Mouse (Mus musculus) olfactory bulb, adult 2 months (tissue): ENCODE results near the gene Vmn1r41. TPM values are rescaled to one million over a fixed set of nuclear protein-coding genes. Genes with fewer than 3 reads are reported as not detected.

Experiments used
- H3K27ac ChIP-seq: fragments of 200-500 bp; 2 replicates; pipeline ENCODE4 v1.5.1; 2012; ENCODE audit warnings: low read depth, low read length; ENCODE audit not compliant: insufficient read depth
- H3K4me1 ChIP-seq: fragments of 200-500 bp; 2 replicates; pipeline ENCODE4 v1.6.1; 2012; ENCODE audit warnings: low read length; ENCODE audit not compliant: control insufficient read depth, insufficient read depth
- H3K4me3 ChIP-seq: fragments of 200-500 bp; 2 replicates; pipeline ENCODE4 v1.5.1; 2012; ENCODE audit warnings: mild to moderate bottlenecking, low read depth, low read length, moderate library complexity; ENCODE audit not compliant: insufficient read depth
- CTCF ChIP-seq: fragments of 200-500 bp; IDR thresholded peaks from 2 replicates; pipeline ENCODE4 v1.5.1; 2012; ENCODE audit warnings: low read depth, mild to moderate bottlenecking, low read length, moderate library complexity; ENCODE audit not compliant: insufficient read depth
- POLR2A ChIP-seq: fragments of 200-500 bp; IDR thresholded peaks from 2 replicates; pipeline ENCODE4 v1.6.1; 2012; ENCODE audit warnings: mild to moderate bottlenecking, low read depth, low read length, moderate library complexity; ENCODE audit not compliant: insufficient read depth
- WGBS: fragments of 180-500 bp; shearing (Covaris S2); methylation state at CpG from one replicate; pipeline ENCODE4 v1.1.7; 2018; 5-methylcytosine and 5-hydroxymethylcytosine counted together
- polyA plus RNA-seq: library from polyadenylated mRNA; stranded (reverse); fragments of >200 nt; gene quantifications from 2 replicates; pipeline ENCODE4 v1.2.4, GENCODE M21; 2012; ENCODE audit warnings: low replicate concordance; ENCODE audit not compliant: missing spikeins, insufficient read depth, insufficient read length

The Vmn1r41 gene
- polyA plus RNA-seq = not detected in 2 replicates

- Histone ChIP-seq H3K27ac (no peak within 1 kb of the TSS), H3K4me1 (no peaks in the 10 kb centered on the region), H3K4me3 (no peak within 1 kb of the TSS)
- TF ChIP-seq POLR2A (no peak), CTCF (no peak)
Observed at GRCm38 (mm10) chr6:89740466-89740865, at the start of gene Vmn1r41. Gene Vmn1r41 (plus strand): TSS chr6:89740766.

- Histone ChIP-seq H3K4me3 (no peak overlapping the region), H3K27ac (no peak overlapping the region), H3K4me1 (no peaks in the 10 kb centered on the region)
- no peak for TF ChIP-seq CTCF
- WGBS = 70% methylated on average over 2 of the region's 2 CpGs
Observed at GRCm38 (mm10) chr6:89706624-89707023, 33.9 kb upstream of the Vmn1r41 start.

- H3K4me3 ChIP-seq = no peak within 1 kb of the TSS
- TF ChIP-seq CTCF (no peak), POLR2A (no peak)
- H3K4me1 ChIP-seq = no peaks in the 10 kb centered on the region
- H3K27ac ChIP-seq = no peak within 1 kb of the TSS
- 80% methylated on average over 4 of the region's 4 CpGs for WGBS
Observed at GRCm38 (mm10) chr6:89707240-89707639, 33.3 kb upstream of the Vmn1r41 start, which contains the start of gene Vmn1r40. Gene Vmn1r40 (plus strand): TSS chr6:89707540.

- Histone ChIP-seq H3K4me3 (no peak overlapping the region), H3K27ac (no peak overlapping the region), H3K4me1 (no peaks in the 10 kb centered on the region)
- TF ChIP-seq POLR2A (no peak), CTCF (no peak)
Observed at GRCm38 (mm10) chr6:89718051-89718450, 22.5 kb upstream of the Vmn1r41 start.

DNA sequence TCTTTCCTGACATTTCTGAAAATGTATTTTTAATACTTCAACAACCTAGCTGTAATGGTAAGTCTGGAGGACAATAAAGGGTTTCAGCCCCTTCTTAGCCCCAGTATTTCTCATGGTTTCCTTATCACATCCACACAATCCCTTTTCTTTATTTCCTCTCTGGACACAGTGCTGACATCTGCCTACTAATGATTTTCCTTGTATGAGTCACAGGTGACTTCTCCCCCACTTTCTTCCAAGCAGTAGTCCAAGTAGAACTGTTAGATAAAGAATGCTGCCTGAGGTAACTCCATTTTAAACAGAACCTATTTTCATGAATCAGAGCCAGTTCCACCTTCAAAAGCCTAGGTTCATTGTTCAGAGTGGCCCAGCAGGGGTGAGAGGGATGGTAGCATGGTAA is 2.2 kb downstream of the Vmn1r41 start:
- H3K4me3 ChIP-seq = no peak overlapping the region
- TF ChIP-seq CTCF = no peak
- TF ChIP-seq POLR2A = no peak
- H3K4me1 ChIP-seq = no peaks in the 10 kb centered on the region
- no peak overlapping the region for H3K27ac ChIP-seq

GRCm38 (mm10) chr6:89790231-89790630 is 49.7 kb downstream of the Vmn1r41 start:
- Histone ChIP-seq H3K27ac (no peak overlapping the region), H3K4me1 (no peaks in the 10 kb centered on the region), H3K4me3 (no peak overlapping the region)
- TF ChIP-seq CTCF (no peak), POLR2A (no peak)

Other genes with a start within 250 kb of the Vmn1r41 start
- gene Chchd6, start 145.1 kb upstream of the Vmn1r41 start, polyA plus RNA-seq = not detected in 2 replicates
- gene Txnrd3, start 96.8 kb upstream of the Vmn1r41 start, polyA plus RNA-seq = not detected in 2 replicates
- gene Vmn1r40, start 33.2 kb upstream of the Vmn1r41 start, polyA plus RNA-seq = not detected in 2 replicates
- not detected in 2 replicates for gene Vmn1r42, start 135.6 kb downstream of the Vmn1r41 start, polyA plus RNA-seq
- not detected in 2 replicates for gene Vmn1r43, start 135.6 kb downstream of the Vmn1r41 start, polyA plus RNA-seq
- gene Vmn1r44, start 142.9 kb downstream of the Vmn1r41 start, polyA plus RNA-seq = not detected in 2 replicates
- not detected in 2 replicates for gene Vmn1r45, start 199.8 kb downstream of the Vmn1r41 start, polyA plus RNA-seq
- not detected in 2 replicates for gene Vmn1r46, start 228.5 kb downstream of the Vmn1r41 start, polyA plus RNA-seq